Mouse (Mus musculus): ENCODE measurements around the gene Grasp.

GRCm38 (mm10) chr15:101235728-101236327, 11.8 kb downstream of the Grasp start:
- TF ChIP-seq CTCF (IDR thresholded peaks at IDR 0.05; ENCODE audit: low read depth, low read length): no peak
- no peak for TF ChIP-seq GATA1 (IDR thresholded peaks at IDR 0.05; ENCODE audit: borderline replicate concordance, low read length)
- no peak for TF ChIP-seq TAL1 (conservative IDR thresholded peaks at IDR 0.05; ENCODE audit: low read depth, low read length)
- no peak for TF ChIP-seq GATA2 (IDR thresholded peaks at IDR 0.05; ENCODE audit: borderline replicate concordance, low read depth, low read length)
- TF ChIP-seq POLR2AphosphoS5 (IDR thresholded peaks at IDR 0.05; ENCODE audit: insufficient replicate concordance, low read depth, low read length): no peak
